Mouse (Mus musculus) cerebellum, adult 2 months (tissue): ENCODE results near the gene Garnl3.

Experiments
- CTCF ChIP-seq: fragments of 200-500 bp; IDR thresholded peaks from 2 replicates; pipeline ENCODE4 v1.5.1; 2011; ENCODE audit warnings: low read depth, mild to moderate bottlenecking, control low read depth, low read length, moderate library complexity, borderline replicate concordance; ENCODE audit not compliant: insufficient read depth
- POLR2A ChIP-seq: fragments of 200-500 bp; IDR thresholded peaks from 2 replicates; pipeline ENCODE4 v1.6.1; 2011; ENCODE audit warnings: low read length, control low read depth, borderline replicate concordance; ENCODE audit not compliant: insufficient read depth

DNA sequence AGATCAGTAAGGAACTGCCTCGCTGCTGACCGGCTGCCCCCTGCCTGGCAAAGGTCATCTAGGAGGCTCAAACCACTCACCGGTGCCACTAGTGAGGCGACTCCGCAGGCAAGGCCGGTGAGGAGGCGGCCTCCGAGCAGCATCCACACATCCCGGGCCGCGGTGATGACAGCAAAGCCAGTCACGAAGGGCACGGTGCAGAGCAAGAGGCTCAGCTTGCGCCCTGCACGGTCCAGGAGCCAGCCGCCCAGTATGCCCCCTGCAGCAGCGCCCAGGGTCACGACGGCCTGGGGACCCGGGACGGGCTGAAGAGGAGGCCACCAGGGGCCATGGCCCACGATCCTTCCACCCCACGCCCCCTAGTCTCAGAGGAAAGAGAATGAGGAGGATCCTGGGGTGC, 150.2 kb downstream of the Garnl3 start:
- TF ChIP-seq CTCF (no peak), POLR2A (no peak)
